Mouse (Mus musculus): Measurements from ENCODE around the gene Rtkn2. TPM values are rescaled to one million over a fixed set of nuclear protein-coding genes. Genes with fewer than 3 reads are reported as not detected.

The Rtkn2 gene
- polyA plus RNA-seq, 1 experiment from 2014 or later = 9.1 TPM

DNA sequence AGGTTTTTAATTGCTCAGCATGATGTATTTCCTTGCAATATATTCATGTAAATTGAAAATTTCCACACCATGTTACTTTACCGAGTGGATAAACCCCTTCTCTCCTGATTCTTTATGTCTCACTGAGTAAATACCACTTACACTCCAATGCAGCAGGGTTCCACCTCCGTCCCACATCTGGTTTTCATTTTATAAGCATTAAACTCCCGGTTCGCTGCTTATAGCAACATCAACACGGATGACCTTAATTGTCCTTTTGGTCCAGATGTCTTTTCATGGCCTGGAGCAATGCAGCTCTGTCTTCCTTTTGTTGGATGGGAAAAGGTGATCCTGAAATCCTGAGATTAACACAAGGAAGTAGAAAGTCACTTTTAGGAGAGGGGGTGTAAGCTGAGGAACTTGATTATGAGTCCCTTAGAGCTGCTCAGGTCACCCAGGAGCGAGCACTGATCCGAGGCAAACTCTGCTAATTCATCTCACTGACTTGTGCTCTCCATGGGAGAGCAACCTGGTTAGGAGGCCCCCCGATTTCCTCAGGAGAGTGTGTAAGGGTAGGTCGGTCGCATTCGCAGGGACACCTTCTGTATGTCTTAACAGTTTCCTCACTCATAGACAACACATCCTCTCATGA is 8.1 kb upstream of the Rtkn2 start:
- Histone ChIP-seq H3K36me3 (ENCODE audit: control insufficient read depth, insufficient read depth, low read length) (no peaks in the 10 kb centered on the region), H3K27me3 (ENCODE audit: control insufficient read depth, insufficient read depth, low read length) (no peaks in the 10 kb centered on the region), H3K4me1 (ENCODE audit: control insufficient read depth, insufficient read depth, low read length) (no peaks in the 10 kb centered on the region), H3K4me3 (ENCODE audit: low read depth, low read length) (no peak overlapping the region), H3K4me2 (replicated peaks; ENCODE audit: low read depth, low read length) (no peak overlapping the region), H3K27ac (ENCODE audit: low read length) (no peak overlapping the region), H3K9ac (replicated peaks; ENCODE audit: low read depth, low read length) (no peak overlapping the region), H3K9me3 (ENCODE audit: control insufficient read depth, low read depth, low read length) (no peaks in the 10 kb centered on the region)
- no peak for ATAC-seq (ENCODE audit: insufficient number of reproducible peaks, insufficient read depth, low FRiP score, low read depth)
- WGBS = 60% methylated on average over 11 of the region's 11 CpGs

DNA sequence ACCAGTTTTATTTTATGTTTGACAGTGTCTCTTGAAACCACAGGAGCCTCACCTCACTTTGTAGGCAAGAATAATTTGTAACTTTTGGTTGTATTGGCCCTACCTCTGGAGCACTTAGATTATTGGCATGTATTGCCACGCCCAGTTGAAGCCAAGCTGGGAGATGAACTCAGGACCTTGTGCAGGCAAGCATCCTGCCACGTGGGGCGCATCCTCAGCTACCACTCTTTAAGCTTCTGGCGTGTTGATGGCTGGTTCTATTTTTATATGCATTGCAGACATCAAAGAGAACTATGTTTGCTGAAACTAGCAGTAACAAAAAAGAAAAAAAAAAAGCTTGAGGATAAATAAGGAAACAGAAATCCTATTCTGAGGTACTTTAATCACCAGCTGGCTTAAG is 2.1 kb upstream of the Rtkn2 start:
- no peaks in the 10 kb centered on the region for H3K9me3 ChIP-seq (ENCODE audit: control insufficient read depth, low read depth, low read length)
- no peak for ATAC-seq (ENCODE audit: insufficient number of reproducible peaks, insufficient read depth, low FRiP score, low read depth)
- no peak overlapping the region for H3K4me3 ChIP-seq (ENCODE audit: low read depth, low read length)
- H3K36me3 ChIP-seq (ENCODE audit: control insufficient read depth, insufficient read depth, low read length) = no peaks in the 10 kb centered on the region
- no peak overlapping the region for H3K27ac ChIP-seq (ENCODE audit: low read length)
- H3K4me2 ChIP-seq (replicated peaks; ENCODE audit: low read depth, low read length) = no peak overlapping the region
- peaks cover 5% of the 10 kb centered on the region; the same call in 1 of the 2 replicates for H3K4me1 ChIP-seq (ENCODE audit: control insufficient read depth, insufficient read depth, low read length)
- WGBS = 63% methylated on average over 4 of the region's 4 CpGs
- H3K9ac ChIP-seq (replicated peaks; ENCODE audit: low read depth, low read length) = no peak overlapping the region
- H3K27me3 ChIP-seq (ENCODE audit: control insufficient read depth, insufficient read depth, low read length) = no peaks in the 10 kb centered on the region

- Histone ChIP-seq H3K36me3 (ENCODE audit: control insufficient read depth, insufficient read depth, low read length) (no peaks in the 10 kb centered on the region), H3K9me3 (ENCODE audit: control insufficient read depth, low read depth, low read length) (no peaks in the 10 kb centered on the region), H3K4me3 (ENCODE audit: low read depth, low read length) (no peak overlapping the region), H3K27me3 (ENCODE audit: control insufficient read depth, insufficient read depth, low read length) (no peaks in the 10 kb centered on the region), H3K4me2 (replicated peaks; ENCODE audit: low read depth, low read length) (no peak overlapping the region), H3K9ac (replicated peaks; ENCODE audit: low read depth, low read length) (no peak overlapping the region), H3K27ac (ENCODE audit: low read length) (no peak overlapping the region), H3K4me1 (ENCODE audit: control insufficient read depth, insufficient read depth, low read length) (peaks cover 5% of the 10 kb centered on the region; the same call in 1 of the 2 replicates)
- no peak for ATAC-seq (ENCODE audit: insufficient number of reproducible peaks, insufficient read depth, low FRiP score, low read depth)
- 91% methylated on average over 8 of the region's 8 CpGs for WGBS
These were observed 4.4 kb downstream of the Rtkn2 start for GRCm38 (mm10) chr10:67983776-67984175.

- no peak overlapping the region for H3K4me2 ChIP-seq (replicated peaks; ENCODE audit: low read depth, low read length)
- peaks cover 5% of the 10 kb centered on the region; the same call in 1 of the 2 replicates for H3K4me1 ChIP-seq (ENCODE audit: control insufficient read depth, insufficient read depth, low read length)
- 37% methylated on average over 13 of the region's 13 CpGs for WGBS
- no peak overlapping the region for H3K4me3 ChIP-seq (ENCODE audit: low read depth, low read length)
- H3K36me3 ChIP-seq (ENCODE audit: control insufficient read depth, insufficient read depth, low read length) = no peaks in the 10 kb centered on the region
- no peaks in the 10 kb centered on the region for H3K9me3 ChIP-seq (ENCODE audit: control insufficient read depth, low read depth, low read length)
- peak; percentile 43; the same call in 1 of the 2 replicates for ATAC-seq (ENCODE audit: insufficient number of reproducible peaks, insufficient read depth, low FRiP score, low read depth)
- no peaks in the 10 kb centered on the region for H3K27me3 ChIP-seq (ENCODE audit: control insufficient read depth, insufficient read depth, low read length)
- H3K27ac ChIP-seq (ENCODE audit: low read length) = no peak overlapping the region
- H3K9ac ChIP-seq (replicated peaks; ENCODE audit: low read depth, low read length) = no peak overlapping the region
These were observed 5.0 kb downstream of the Rtkn2 start for GRCm38 (mm10) chr10:67984271-67984943.

GRCm38 (mm10) chr10:67985100-67985499 is 5.7 kb downstream of the Rtkn2 start:
- Histone ChIP-seq H3K4me3 (ENCODE audit: low read depth, low read length) (no peak overlapping the region), H3K9ac (replicated peaks; ENCODE audit: low read depth, low read length) (no peak overlapping the region), H3K4me2 (replicated peaks; ENCODE audit: low read depth, low read length) (no peak overlapping the region), H3K27ac (ENCODE audit: low read length) (no peak overlapping the region), H3K9me3 (ENCODE audit: control insufficient read depth, low read depth, low read length) (no peaks in the 10 kb centered on the region), H3K27me3 (ENCODE audit: control insufficient read depth, insufficient read depth, low read length) (no peaks in the 10 kb centered on the region), H3K36me3 (ENCODE audit: control insufficient read depth, insufficient read depth, low read length) (no peaks in the 10 kb centered on the region), H3K4me1 (ENCODE audit: control insufficient read depth, insufficient read depth, low read length) (peaks cover 5% of the 10 kb centered on the region; the same call in 1 of the 2 replicates)
- WGBS = 86% methylated on average over 17 of the region's 17 CpGs
- ATAC-seq (ENCODE audit: insufficient number of reproducible peaks, insufficient read depth, low FRiP score, low read depth) = no peak

DNA sequence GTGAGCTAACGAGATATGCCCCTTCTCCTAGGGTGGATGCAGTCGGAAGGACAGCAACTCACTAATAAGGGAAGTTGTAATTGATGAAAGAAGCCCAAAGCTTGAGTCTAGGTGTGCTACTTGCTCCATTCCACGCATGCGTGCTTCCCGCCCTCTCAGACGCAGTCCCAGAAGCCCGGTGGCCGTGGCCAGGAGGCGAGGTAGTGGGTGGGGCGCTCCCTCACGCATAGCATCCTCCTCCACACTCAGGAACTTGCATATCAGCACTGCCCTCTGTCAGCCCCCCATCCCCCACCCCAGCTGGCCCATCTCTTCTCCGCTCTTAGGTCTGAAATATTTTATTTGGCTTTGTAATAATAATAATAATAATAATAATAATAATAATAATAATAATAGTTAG is 16.0 kb downstream of the Rtkn2 start:
- H3K9me3 ChIP-seq (ENCODE audit: control insufficient read depth, low read depth, low read length) = no peaks in the 10 kb centered on the region
- H3K36me3 ChIP-seq (ENCODE audit: control insufficient read depth, insufficient read depth, low read length) = no peaks in the 10 kb centered on the region
- H3K27me3 ChIP-seq (ENCODE audit: control insufficient read depth, insufficient read depth, low read length) = no peaks in the 10 kb centered on the region
- no peak overlapping the region for H3K9ac ChIP-seq (replicated peaks; ENCODE audit: low read depth, low read length)
- H3K4me1 ChIP-seq (ENCODE audit: control insufficient read depth, insufficient read depth, low read length) = no peaks in the 10 kb centered on the region
- no peak for ATAC-seq (ENCODE audit: insufficient number of reproducible peaks, insufficient read depth, low FRiP score, low read depth)
- no peak overlapping the region for H3K4me3 ChIP-seq (ENCODE audit: low read depth, low read length)
- 82% methylated on average over 12 of the region's 12 CpGs for WGBS
- H3K27ac ChIP-seq (ENCODE audit: low read length) = no peak overlapping the region
- H3K4me2 ChIP-seq (replicated peaks; ENCODE audit: low read depth, low read length) = no peak overlapping the region

DNA sequence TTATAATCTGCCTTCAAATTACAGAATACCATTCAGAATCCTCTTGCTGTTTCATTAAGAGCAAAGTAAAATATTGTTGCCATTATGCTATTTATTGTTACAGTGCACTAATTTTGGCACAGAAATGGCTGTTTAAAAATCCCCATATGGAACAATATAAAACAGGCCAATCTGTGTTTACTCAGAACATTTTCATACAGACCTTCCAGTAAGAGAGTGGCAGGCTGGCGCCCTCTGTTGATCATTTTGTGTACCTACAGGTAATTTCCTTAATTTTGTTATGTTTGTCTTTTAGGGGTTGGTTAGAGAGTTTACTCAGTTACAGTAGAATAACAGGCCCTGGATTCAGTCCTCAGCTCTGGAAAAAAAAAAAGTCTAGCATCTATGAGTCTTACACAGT is 16.8 kb downstream of the Rtkn2 start:
- Histone ChIP-seq H3K4me1 (ENCODE audit: control insufficient read depth, insufficient read depth, low read length) (no peaks in the 10 kb centered on the region), H3K9me3 (ENCODE audit: control insufficient read depth, low read depth, low read length) (no peaks in the 10 kb centered on the region), H3K4me3 (ENCODE audit: low read depth, low read length) (no peak overlapping the region), H3K27ac (ENCODE audit: low read length) (no peak overlapping the region), H3K36me3 (ENCODE audit: control insufficient read depth, insufficient read depth, low read length) (no peaks in the 10 kb centered on the region), H3K9ac (replicated peaks; ENCODE audit: low read depth, low read length) (no peak overlapping the region), H3K27me3 (ENCODE audit: control insufficient read depth, insufficient read depth, low read length) (no peaks in the 10 kb centered on the region), H3K4me2 (replicated peaks; ENCODE audit: low read depth, low read length) (no peak overlapping the region)
- 3% methylated on average over 1 of the region's 1 CpGs for WGBS
- ATAC-seq (ENCODE audit: insufficient number of reproducible peaks, insufficient read depth, low FRiP score, low read depth) = no peak

- Histone ChIP-seq H3K9ac (replicated peaks; ENCODE audit: low read depth, low read length) (no peak overlapping the region), H3K4me1 (ENCODE audit: control insufficient read depth, insufficient read depth, low read length) (no peaks in the 10 kb centered on the region), H3K9me3 (ENCODE audit: control insufficient read depth, low read depth, low read length) (no peaks in the 10 kb centered on the region), H3K27me3 (ENCODE audit: control insufficient read depth, insufficient read depth, low read length) (no peaks in the 10 kb centered on the region), H3K4me2 (replicated peaks; ENCODE audit: low read depth, low read length) (no peak overlapping the region), H3K4me3 (ENCODE audit: low read depth, low read length) (no peak overlapping the region), H3K36me3 (ENCODE audit: control insufficient read depth, insufficient read depth, low read length) (no peaks in the 10 kb centered on the region), H3K27ac (ENCODE audit: low read length) (no peak overlapping the region)
- 42% methylated on average over 13 of the region's 13 CpGs for WGBS
- no peak for ATAC-seq (ENCODE audit: insufficient number of reproducible peaks, insufficient read depth, low FRiP score, low read depth)
These were observed 18.8 kb downstream of the Rtkn2 start for GRCm38 (mm10) chr10:67998116-67998635.

Data from stomach, embryonic 14.5 days (tissue).